Mouse (Mus musculus) neural tube, embryonic 11.5 days (tissue): ENCODE results near the gene Sept6. TPM values are rescaled to one million over a fixed set of nuclear protein-coding genes. Genes with fewer than 3 reads are reported as not detected.
A peak's percentile ranks its signal among the peaks of the same experiment; 100 is the strongest.

Source experiments
- ATAC-seq: fragments of 200-750 bp; cut with Nextera tagmentation; 2 replicates; pipeline ENCODE4 v1.8.0; 2017; ENCODE audit warnings: moderate number of reproducible peaks, mild to moderate bottlenecking, moderate TSS enrichment, moderate library complexity; ENCODE audit not compliant: insufficient read depth, low FRiP score, low TSS enrichment
- DNase-seq: peaks from one replicate; pipeline ENCODE4 v3.0.0-alpha.2; 2015; ENCODE audit warnings: low spot score
- H3K27ac ChIP-seq: fragments of 300-500 bp; sonication (generic); 2 replicates; pipeline ENCODE4 v1.5.1; 2014; ENCODE audit warnings: low read depth, mild to moderate bottlenecking, low read length
- H3K27me3 ChIP-seq: fragments of 300-500 bp; sonication (generic); 2 replicates; pipeline ENCODE4 v1.6.1; 2014; ENCODE audit warnings: mild to moderate bottlenecking, low read length, mixed read lengths; ENCODE audit not compliant: control insufficient read depth, insufficient read depth
- H3K36me3 ChIP-seq: fragments of 300-500 bp; sonication (generic); 2 replicates; pipeline ENCODE4 v1.6.1; 2014; ENCODE audit warnings: mild to moderate bottlenecking, low read length, moderate library complexity, mixed read lengths; ENCODE audit not compliant: control insufficient read depth, insufficient read depth
- H3K4me1 ChIP-seq: fragments of 300-500 bp; sonication (generic); 2 replicates; pipeline ENCODE4 v1.6.1; 2014; ENCODE audit warnings: low read length, mixed read lengths; ENCODE audit not compliant: control insufficient read depth, insufficient read depth
- H3K4me2 ChIP-seq: fragments of 300-500 bp; sonication (generic); 2 replicates; pipeline ENCODE4 v1.6.1; 2014; ENCODE audit warnings: low read depth, mild to moderate bottlenecking, moderate library complexity
- H3K4me3 ChIP-seq: fragments of 300-500 bp; sonication (generic); 2 replicates; pipeline ENCODE4 v1.5.1; 2014; ENCODE audit warnings: low read depth, low read length
- H3K9ac ChIP-seq: fragments of 300-500 bp; sonication (generic); 2 replicates; pipeline ENCODE4 v1.6.1; 2014; ENCODE audit warnings: mild to moderate bottlenecking, low read length
- H3K9me3 ChIP-seq: fragments of 300-500 bp; sonication (generic); 2 replicates; pipeline ENCODE4 v1.6.1; 2016; ENCODE audit warnings: low read length; ENCODE audit not compliant: control insufficient read depth
- WGBS: fragments of 180-500 bp; shearing (Covaris S2); extraction: QIAGEN DNeasy Blood & Tissue Kit; methylation state at CpG from one replicate; pipeline ENCODE4 v1.1.7; 2014; 5-methylcytosine and 5-hydroxymethylcytosine counted together
- polyA plus RNA-seq: library from polyadenylated mRNA; unstranded; fragments of >200 nt; fragmentation: Nextera tagmentation; extraction: Ambion mirVana; gene quantifications from 2 replicates; pipeline ENCODE4 v1.2.1, GENCODE M21; 2014

The Sept6 gene
- polyA plus RNA-seq, 1 experiment from 2014 or later = 59.3 TPM

DNA sequence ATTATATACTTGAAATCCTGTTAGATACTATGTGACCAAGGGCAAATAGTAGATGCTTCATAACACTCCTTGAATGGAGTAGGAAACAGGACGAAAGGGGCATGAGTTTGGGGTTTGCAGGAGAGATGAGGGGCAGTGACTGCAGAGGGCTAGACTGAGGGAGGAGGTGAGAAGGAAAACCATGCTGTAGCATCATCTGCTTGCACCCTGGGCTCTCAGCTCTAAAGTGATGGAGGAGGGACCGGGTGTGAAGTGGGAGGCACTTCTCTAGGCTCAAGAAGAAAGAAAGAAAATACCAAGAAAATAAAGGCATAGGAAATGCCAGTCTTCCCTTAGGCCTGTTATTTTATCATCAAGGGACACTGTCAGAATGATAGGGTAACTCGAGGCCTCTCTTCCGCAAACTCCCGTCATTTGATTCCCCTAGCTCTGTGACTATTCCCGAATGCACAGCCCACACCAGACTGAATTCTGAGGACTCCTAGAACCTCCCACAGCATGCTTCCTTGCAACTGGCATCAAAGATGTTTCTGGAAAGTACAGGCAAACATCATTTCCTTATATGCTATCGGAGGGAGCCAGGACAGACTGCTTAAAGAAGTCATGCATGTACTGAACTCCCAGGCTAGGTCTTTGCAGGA is 56.1 kb downstream of the Sept6 start:
- Histone ChIP-seq H3K27me3 (no peaks in the 10 kb centered on the region), H3K4me3 (no peak overlapping the region), H3K9ac (no peak overlapping the region), H3K4me2 (no peak overlapping the region), H3K36me3 (no peaks in the 10 kb centered on the region), H3K27ac (no peak overlapping the region), H3K9me3 (no peaks in the 10 kb centered on the region), H3K4me1 (no peaks in the 10 kb centered on the region)
- ATAC-seq (no peak), DNase-seq (no peak)
- 78% methylated on average over 7 of the region's 7 CpGs for WGBS

DNA sequence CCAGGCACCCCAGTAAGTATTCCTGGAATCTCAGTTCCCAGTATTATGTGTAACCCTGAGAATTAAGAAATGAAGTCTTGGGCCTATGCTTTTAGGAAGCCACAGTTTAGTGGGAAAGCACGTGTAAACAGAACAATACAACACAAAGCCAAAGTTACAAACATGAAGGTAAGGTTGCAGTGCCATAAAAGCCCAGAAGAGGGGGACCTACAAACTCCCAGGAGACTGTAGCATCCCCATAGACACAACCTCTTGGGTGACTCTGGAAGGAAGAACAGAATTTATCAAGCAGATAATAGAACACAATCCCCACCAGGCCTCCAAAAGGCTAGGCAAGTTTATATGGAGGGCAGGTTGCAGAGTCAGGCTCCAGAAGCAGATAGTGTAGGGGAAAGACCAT is 61.0 kb downstream of the Sept6 start:
- 65% methylated on average over 1 of the region's 1 CpGs for WGBS
- Histone ChIP-seq H3K4me3 (no peak overlapping the region), H3K4me2 (no peak overlapping the region), H3K4me1 (no peaks in the 10 kb centered on the region), H3K27ac (no peak overlapping the region), H3K36me3 (no peaks in the 10 kb centered on the region), H3K9ac (no peak overlapping the region), H3K27me3 (no peaks in the 10 kb centered on the region), H3K9me3 (no peaks in the 10 kb centered on the region)
- ATAC-seq (no peak), DNase-seq (no peak)

DNA sequence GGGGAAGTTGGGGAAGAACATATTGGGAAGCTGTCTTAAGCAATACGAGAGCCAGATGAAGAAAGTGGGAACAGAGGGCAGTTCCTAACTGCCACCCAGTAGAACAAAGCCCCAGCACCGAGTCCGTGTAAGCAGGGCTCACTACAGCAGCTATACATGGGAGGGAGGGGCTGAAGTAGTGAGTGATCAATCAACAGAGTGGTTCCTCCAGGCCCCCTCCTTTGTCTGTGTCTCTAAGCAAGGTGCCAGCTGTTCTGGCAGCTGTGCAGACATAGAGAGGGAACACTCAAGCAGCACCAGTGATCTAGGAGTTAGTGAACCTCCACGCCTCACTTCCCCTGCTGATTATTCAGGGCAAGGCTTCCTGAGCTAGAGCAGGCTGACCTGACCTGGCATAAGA is 61.9 kb downstream of the Sept6 start:
- no peak overlapping the region for H3K4me2 ChIP-seq
- H3K4me3 ChIP-seq = no peak overlapping the region
- no peak for DNase-seq
- no peak for ATAC-seq
- no peaks in the 10 kb centered on the region for H3K9me3 ChIP-seq
- no peaks in the 10 kb centered on the region for H3K36me3 ChIP-seq
- H3K9ac ChIP-seq = no peak overlapping the region
- no peak overlapping the region for H3K27ac ChIP-seq
- 71% methylated on average over 4 of the region's 4 CpGs for WGBS
- H3K4me1 ChIP-seq = no peaks in the 10 kb centered on the region
- H3K27me3 ChIP-seq = no peaks in the 10 kb centered on the region

DNA sequence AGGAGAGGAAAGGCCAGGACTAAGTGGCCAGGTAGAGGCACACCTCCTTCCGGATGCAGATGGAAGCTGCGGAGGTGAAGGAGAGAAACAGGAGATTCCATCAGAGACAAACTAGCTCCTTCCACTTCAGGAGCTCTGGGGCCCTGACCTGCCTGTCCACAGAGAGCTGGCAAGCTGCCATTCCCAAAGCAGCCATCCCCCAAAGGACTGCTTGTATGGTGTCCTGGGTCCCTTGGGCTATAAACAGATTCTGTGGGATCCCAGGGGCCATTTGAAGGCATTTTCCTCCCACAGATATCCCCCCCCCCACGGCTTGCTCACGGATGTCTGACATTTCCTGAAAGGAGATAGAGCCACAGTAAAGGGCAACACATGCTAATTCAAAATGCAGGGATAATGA is 62.8 kb downstream of the Sept6 start:
- Histone ChIP-seq H3K4me1 (no peaks in the 10 kb centered on the region), H3K36me3 (no peaks in the 10 kb centered on the region), H3K9ac (no peak overlapping the region), H3K27ac (no peak overlapping the region), H3K4me2 (no peak overlapping the region), H3K27me3 (no peaks in the 10 kb centered on the region), H3K9me3 (no peaks in the 10 kb centered on the region), H3K4me3 (no peak overlapping the region)
- WGBS = 85% methylated on average over 4 of the region's 4 CpGs
- ATAC-seq (no peak), DNase-seq (no peak)

DNA sequence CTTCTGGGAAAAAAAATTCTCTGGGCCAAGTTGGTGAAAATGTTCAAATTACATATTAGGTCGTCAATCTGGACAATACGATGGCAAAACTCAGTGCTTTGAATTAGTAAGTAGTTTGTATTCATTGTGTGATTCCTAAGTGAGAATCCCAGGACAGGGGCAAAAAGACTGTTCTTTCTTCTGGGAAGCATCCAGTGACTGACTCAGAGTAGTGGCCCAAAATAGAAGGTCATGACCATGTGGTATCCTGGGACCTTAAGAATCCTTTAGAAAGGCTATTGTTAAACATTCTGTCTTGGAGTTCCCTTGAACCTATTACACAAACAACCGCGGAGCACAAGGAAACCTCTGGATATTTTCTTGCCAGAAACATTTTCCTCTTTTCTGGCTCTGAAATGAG is 70.2 kb downstream of the Sept6 start:
- DNase-seq = no peak

DNA sequence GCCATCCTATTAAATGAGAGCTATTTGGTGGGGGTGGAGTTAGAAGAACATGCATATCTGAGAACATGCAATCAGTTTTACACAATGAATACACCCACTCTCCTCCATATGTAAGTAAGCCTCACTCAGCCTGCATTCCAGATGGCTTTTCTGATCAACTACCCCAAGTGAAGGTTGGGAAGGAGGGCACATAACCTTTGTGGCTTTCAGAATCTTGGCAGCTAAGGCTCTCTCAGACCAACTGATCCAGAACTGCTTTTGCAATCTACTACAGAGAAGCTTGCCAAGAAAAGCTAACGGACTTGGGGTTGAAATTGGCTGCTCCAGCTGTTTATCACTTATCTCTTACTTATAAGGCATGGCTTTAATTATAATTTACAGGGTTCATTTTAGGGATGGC is 73.8 kb downstream of the Sept6 start:
- ATAC-seq = no peak
- 90% methylated on average over 1 of the region's 1 CpGs for WGBS

More for the DNA sequence above, 70.2 kb downstream of the Sept6 start:
- Histone ChIP-seq H3K4me2 (no peak overlapping the region), H3K9me3 (no peaks in the 10 kb centered on the region), H3K4me3 (no peak overlapping the region), H3K9ac (no peak overlapping the region), H3K4me1 (no peaks in the 10 kb centered on the region), H3K27me3 (no peaks in the 10 kb centered on the region), H3K27ac (no peak overlapping the region), H3K36me3 (no peaks in the 10 kb centered on the region)
- ATAC-seq = no peak
- 90% methylated on average over 4 of the region's 4 CpGs for WGBS

DNA sequence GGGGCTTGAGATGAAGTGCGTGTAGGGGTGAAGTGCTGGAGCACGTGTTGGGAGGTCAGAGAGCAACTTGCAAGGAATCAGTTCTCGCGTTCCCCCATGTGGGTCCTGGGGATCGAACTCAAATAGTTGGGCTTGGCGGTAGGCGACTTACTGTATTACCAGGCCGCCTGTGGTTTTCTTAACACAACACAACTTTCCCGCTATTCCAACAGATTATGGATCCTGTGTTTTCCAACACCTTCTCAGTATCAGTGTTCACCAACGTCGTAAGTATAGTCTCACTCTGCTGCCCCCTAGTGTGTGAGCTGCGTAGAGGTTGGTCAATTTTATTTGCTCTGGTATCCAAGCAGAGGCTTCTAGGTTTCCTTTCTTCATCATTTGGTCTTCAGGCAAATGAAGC is 80.3 kb downstream of the Sept6 start:
- Histone ChIP-seq H3K4me2 (no peak overlapping the region), H3K4me1 (no peaks in the 10 kb centered on the region), H3K36me3 (no peaks in the 10 kb centered on the region), H3K9me3 (no peaks in the 10 kb centered on the region), H3K27me3 (no peaks in the 10 kb centered on the region), H3K4me3 (no peak overlapping the region), H3K9ac (no peak overlapping the region), H3K27ac (no peak overlapping the region)
- 44% methylated on average over 12 of the region's 12 CpGs for WGBS
- peak; percentile 35 for DNase-seq
- no peak for ATAC-seq

More for the DNA sequence above, 73.8 kb downstream of the Sept6 start:
- H3K27ac ChIP-seq = no peak overlapping the region
- H3K4me2 ChIP-seq = no peak overlapping the region
- H3K36me3 ChIP-seq = no peaks in the 10 kb centered on the region
- H3K4me3 ChIP-seq = no peak overlapping the region
- H3K9me3 ChIP-seq = no peaks in the 10 kb centered on the region
- H3K9ac ChIP-seq = no peak overlapping the region
- H3K27me3 ChIP-seq = no peaks in the 10 kb centered on the region
- H3K4me1 ChIP-seq = no peaks in the 10 kb centered on the region
- no peak for DNase-seq

DNA sequence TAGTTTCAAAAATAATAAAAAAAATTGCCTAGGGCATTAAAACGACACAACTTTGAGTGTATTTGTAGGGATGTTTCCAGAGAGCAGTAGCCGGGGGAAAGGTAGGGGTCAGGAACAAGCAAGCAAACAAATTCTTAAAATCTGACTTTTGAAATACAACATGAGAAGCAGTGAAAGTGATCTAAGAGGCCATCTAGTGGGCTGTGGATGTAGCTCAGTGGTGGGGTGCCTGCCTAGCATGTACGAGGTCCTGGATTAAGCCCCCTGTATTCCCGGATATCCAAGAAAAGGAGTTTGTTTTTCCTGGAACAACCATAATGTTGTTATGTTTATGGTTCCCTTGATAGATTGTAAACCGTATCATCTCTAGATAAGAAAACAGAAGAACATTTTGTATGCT is 85.1 kb downstream of the Sept6 start:
- H3K27me3 ChIP-seq = no peaks in the 10 kb centered on the region
- ATAC-seq (no peak), DNase-seq (no peak)
- no peak overlapping the region for H3K27ac ChIP-seq
- H3K4me3 ChIP-seq = no peak overlapping the region
- WGBS = 45% methylated on average over 5 of the region's 5 CpGs
- H3K9me3 ChIP-seq = no peaks in the 10 kb centered on the region
- H3K4me1 ChIP-seq = no peaks in the 10 kb centered on the region
- no peak overlapping the region for H3K9ac ChIP-seq
- H3K36me3 ChIP-seq = no peaks in the 10 kb centered on the region
- H3K4me2 ChIP-seq = no peak overlapping the region

DNA sequence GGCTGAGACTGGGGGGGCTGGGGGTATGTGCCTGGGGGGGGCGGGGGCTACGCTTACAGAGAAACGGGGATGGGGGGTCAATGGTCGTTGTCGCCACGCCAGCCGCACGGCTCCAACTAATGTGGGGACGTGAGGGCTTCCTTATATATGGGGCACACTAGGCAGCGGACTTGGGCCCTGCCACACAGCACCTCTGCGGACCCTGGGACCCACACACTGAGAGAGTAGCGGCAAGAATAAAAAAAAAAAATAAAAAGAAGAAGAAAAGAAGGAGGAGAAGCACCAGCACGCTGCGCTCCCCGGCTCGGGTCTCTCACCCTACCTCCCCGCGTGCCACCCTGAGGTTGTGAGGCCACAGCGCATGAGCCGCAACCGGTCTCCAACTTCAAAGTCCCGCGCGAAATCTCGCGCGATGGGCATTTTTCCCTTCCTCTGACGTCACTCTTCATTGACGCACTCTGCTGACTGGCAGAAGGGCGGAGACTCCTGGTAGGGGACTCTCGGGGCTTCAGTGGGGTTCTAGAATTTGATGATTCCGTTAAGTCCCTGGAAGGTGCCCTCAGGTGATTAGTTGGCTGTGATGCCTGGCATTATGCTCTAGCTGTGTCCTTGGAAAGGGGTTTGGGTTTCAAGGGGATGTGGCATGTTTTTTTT is 88.4 kb downstream of the Sept6 start:
- Histone ChIP-seq H3K9me3 (no peaks in the 10 kb centered on the region), H3K4me2 (peak overlapping the region; percentile 51), H3K4me1 (no peaks in the 10 kb centered on the region), H3K27ac (peak overlapping the region; percentile 70; the same call in 1 of the 2 replicates), H3K9ac (peak overlapping the region; percentile 68), H3K27me3 (no peaks in the 10 kb centered on the region), H3K36me3 (no peaks in the 10 kb centered on the region), H3K4me3 (peak overlapping the region; percentile 52)
- peak; percentile 91 for ATAC-seq
- WGBS = 19% methylated on average over 29 of the region's 32 CpGs
- DNase-seq = peak; percentile 92
